Mouse (Mus musculus): ENCODE results near the gene Ginm1. TPM values are rescaled to one million over a fixed set of nuclear protein-coding genes. Genes with fewer than 3 reads are reported as not detected.

Ginm1 gene
- polyA plus RNA-seq, 1 experiment from 2014 or later: 48.1 TPM

DNA sequence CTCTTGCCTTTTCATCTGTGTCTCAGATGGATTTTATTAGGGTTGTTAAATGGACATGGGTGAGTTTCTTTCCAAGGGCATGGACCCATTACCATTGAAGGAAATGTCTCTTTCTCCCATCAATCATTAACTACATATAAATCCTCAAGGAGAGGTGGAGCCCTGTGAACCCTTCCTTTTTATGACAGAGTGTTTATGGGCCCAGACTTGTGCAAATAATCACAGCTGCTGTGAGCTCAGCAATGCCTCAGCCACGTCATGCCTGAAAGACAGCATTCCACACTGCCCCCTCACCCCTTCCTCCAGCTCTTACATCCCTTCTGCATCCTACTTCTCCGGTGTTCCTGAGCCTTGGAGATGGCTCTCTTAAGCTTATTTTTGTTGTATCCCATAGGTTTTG lies 5.3 kb downstream of the Ginm1 start:
- Histone ChIP-seq H3K9me3 (ENCODE audit: control insufficient read depth, low read length) (no peaks in the 10 kb centered on the region), H3K36me3 (ENCODE audit: control insufficient read depth, insufficient read depth, low read length) (peaks cover 9% of the 10 kb centered on the region), H3K27ac (replicated peaks; ENCODE audit: low read depth, low read length) (no peak overlapping the region), H3K27me3 (ENCODE audit: control insufficient read depth, insufficient read depth, low read length) (no peaks in the 10 kb centered on the region), H3K9ac (replicated peaks; ENCODE audit: low read length) (no peak overlapping the region), H3K4me3 (replicated peaks; ENCODE audit: low read depth, low read length) (no peak overlapping the region), H3K4me2 (ENCODE audit: low read length) (no peak overlapping the region), H3K4me1 (ENCODE audit: control insufficient read depth, insufficient read depth, low read length) (no peaks in the 10 kb centered on the region)
- ATAC-seq (ENCODE audit: low FRiP score, low TSS enrichment): no peak
- 51% methylated on average over 2 of the region's 2 CpGs for WGBS
- DNase-seq: no peak

DNA sequence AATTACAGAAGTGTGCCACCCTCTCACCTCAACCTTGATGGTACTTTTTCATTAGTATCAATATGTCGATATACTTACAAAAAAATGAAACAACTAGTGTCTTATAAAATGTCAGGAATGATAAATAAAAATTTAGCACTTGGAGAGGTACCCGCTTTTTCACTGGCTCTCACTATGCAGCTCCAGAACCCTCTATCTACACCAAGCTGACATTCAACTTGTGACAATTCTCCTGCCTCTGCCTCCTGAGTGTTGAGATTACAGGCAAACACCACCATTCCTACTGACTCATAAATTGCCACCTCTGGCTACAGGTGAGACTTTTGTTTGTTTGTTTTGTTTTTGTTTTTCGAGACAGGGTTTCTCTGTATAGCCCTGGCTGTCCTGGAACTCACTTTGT lies 11.4 kb downstream of the Ginm1 start:
- DNase-seq: no peak
- Histone ChIP-seq H3K27ac (replicated peaks; ENCODE audit: low read depth, low read length) (no peak overlapping the region), H3K4me3 (replicated peaks; ENCODE audit: low read depth, low read length) (peak overlapping the region; percentile 82), H3K9ac (replicated peaks; ENCODE audit: low read length) (peak overlapping the region; percentile 81; the same call in 1 of the 2 replicates), H3K36me3 (ENCODE audit: control insufficient read depth, insufficient read depth, low read length) (peaks cover 10% of the 10 kb centered on the region; the same call in 1 of the 2 replicates), H3K4me2 (ENCODE audit: low read length) (peak overlapping the region; percentile 69), H3K4me1 (ENCODE audit: control insufficient read depth, insufficient read depth, low read length) (no peaks in the 10 kb centered on the region), H3K27me3 (ENCODE audit: control insufficient read depth, insufficient read depth, low read length) (no peaks in the 10 kb centered on the region), H3K9me3 (ENCODE audit: control insufficient read depth, low read length) (no peaks in the 10 kb centered on the region)
- 56% methylated on average over 3 of the region's 3 CpGs for WGBS
- peak; percentile 15; the same call in 1 of the 2 replicates for ATAC-seq (ENCODE audit: low FRiP score, low TSS enrichment)

DNA sequence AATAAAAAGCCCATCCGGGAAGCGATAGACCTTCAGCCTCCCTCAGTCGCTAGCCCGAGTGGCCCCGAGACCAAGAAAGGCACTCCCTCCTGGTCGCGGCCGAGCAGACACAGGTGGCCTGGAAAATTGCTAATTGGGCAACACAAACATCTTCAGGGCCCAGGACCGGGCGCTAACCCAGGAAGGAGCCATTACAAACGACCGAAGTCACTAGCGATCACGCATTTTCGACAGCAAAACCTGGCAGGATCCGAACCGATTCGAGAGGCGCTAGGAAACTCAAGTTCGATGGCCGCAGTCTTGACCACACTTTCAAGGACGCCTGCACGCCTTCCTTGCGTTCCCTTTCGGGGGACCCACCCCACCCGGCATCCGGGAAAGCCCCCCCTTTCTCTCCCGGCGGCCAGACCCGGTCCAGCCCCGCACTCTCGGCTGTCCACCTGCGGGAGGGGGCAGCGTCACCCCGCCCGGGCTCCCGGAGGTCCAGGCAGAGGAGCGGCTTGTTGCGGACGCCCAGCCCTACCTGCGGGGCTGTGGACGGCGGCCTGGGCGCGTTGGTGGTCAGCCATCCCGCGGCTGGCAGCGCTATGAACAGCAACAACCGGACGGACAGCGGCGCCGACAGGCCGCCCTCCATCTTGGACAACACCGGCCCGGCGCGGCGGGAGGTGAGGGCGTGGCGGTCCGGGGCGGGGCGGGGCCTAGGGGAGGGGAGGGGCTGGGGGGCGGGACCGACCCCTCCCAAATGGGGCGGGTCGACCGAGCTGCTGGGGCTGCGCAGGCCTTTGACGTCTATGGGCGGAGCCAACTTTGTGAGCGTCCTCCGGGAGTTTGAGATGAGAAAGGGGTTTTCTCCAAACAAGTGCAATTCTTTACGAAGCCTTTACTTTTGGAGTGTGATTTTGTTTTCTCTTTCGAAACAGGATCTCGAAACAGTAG lies 12.1 kb downstream of the Ginm1 start:
- DNase-seq (peak; percentile 93), ATAC-seq (ENCODE audit: low FRiP score, low TSS enrichment) (peak; percentile 94)
- no peaks in the 10 kb centered on the region for H3K9me3 ChIP-seq (ENCODE audit: control insufficient read depth, low read length)
- under 1% methylated on average over 74 of the region's 77 CpGs for WGBS
- peak overlapping the region; percentile 81 for H3K9ac ChIP-seq (replicated peaks; ENCODE audit: low read length)
- peak overlapping the region; percentile 63 for H3K27ac ChIP-seq (replicated peaks; ENCODE audit: low read depth, low read length)
- H3K27me3 ChIP-seq (ENCODE audit: control insufficient read depth, insufficient read depth, low read length): no peaks in the 10 kb centered on the region
- H3K4me3 ChIP-seq (replicated peaks; ENCODE audit: low read depth, low read length): peak overlapping the region; percentile 82
- peak overlapping the region; percentile 69 for H3K4me2 ChIP-seq (ENCODE audit: low read length)
- H3K36me3 ChIP-seq (ENCODE audit: control insufficient read depth, insufficient read depth, low read length): peaks cover 14% of the 10 kb centered on the region; the same call in 1 of the 2 replicates
- no peaks in the 10 kb centered on the region for H3K4me1 ChIP-seq (ENCODE audit: control insufficient read depth, insufficient read depth, low read length)

DNA sequence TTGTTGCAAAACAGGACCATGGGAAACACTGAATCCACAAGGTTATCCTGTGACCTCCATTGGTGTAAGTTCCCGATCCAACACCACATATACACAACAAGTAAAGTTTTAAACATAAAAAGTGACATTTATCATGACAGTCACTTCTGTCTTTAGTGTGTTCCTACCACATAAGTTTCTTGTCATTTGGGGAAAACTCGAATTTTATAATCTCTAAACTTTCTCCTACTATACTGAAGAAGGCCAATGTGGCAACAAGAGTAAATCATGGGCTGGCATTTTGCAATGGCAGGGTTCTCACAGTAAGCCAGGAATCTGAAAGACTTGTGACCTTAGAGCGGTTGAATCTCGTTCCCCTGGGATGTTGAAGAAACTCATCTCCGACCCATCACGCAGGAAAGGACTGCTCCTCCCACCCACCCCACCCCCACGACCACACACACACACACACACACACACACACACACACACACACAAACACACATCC lies 12.8 kb downstream of the Ginm1 start:
- peaks cover 21% of the 10 kb centered on the region for H3K36me3 ChIP-seq (ENCODE audit: control insufficient read depth, insufficient read depth, low read length)
- H3K9ac ChIP-seq (replicated peaks; ENCODE audit: low read length): peak overlapping the region; percentile 81
- WGBS: 20% methylated on average over 7 of the region's 7 CpGs
- peak overlapping the region; percentile 82 for H3K4me3 ChIP-seq (replicated peaks; ENCODE audit: low read depth, low read length)
- no peak overlapping the region for H3K27ac ChIP-seq (replicated peaks; ENCODE audit: low read depth, low read length)
- no peaks in the 10 kb centered on the region for H3K9me3 ChIP-seq (ENCODE audit: control insufficient read depth, low read length)
- no peaks in the 10 kb centered on the region for H3K27me3 ChIP-seq (ENCODE audit: control insufficient read depth, insufficient read depth, low read length)
- ATAC-seq (ENCODE audit: low FRiP score, low TSS enrichment): no peak
- H3K4me1 ChIP-seq (ENCODE audit: control insufficient read depth, insufficient read depth, low read length): no peaks in the 10 kb centered on the region
- DNase-seq: no peak
- H3K4me2 ChIP-seq (ENCODE audit: low read length): peak overlapping the region; percentile 69

DNA sequence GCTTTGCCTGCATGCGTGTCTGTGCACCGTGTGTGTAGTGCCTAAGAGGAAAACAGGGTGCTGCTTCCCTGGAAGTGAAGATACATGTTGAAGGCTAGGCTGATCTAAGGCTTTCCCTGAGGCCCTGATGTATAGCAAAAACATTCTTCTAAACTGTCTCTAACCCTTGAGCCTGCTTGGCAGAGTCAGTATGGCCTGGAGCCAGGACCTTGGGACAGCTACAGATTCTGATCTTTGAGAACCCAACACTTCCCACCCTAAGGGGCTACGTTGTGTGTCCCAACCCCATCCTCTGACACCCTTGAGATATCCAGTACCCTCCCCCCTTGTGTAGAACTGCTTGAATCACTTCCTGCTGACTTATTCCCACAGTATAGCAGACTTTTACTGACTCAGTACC lies 14.3 kb downstream of the Ginm1 start:
- no peak overlapping the region for H3K9ac ChIP-seq (replicated peaks; ENCODE audit: low read length)
- H3K36me3 ChIP-seq (ENCODE audit: control insufficient read depth, insufficient read depth, low read length): peaks cover 32% of the 10 kb centered on the region
- DNase-seq (no peak), ATAC-seq (ENCODE audit: low FRiP score, low TSS enrichment) (no peak)
- no peaks in the 10 kb centered on the region for H3K4me1 ChIP-seq (ENCODE audit: control insufficient read depth, insufficient read depth, low read length)
- no peaks in the 10 kb centered on the region for H3K9me3 ChIP-seq (ENCODE audit: control insufficient read depth, low read length)
- no peak overlapping the region for H3K4me2 ChIP-seq (ENCODE audit: low read length)
- no peak overlapping the region for H3K27ac ChIP-seq (replicated peaks; ENCODE audit: low read depth, low read length)
- WGBS: 96% methylated on average over 3 of the region's 3 CpGs
- no peaks in the 10 kb centered on the region for H3K27me3 ChIP-seq (ENCODE audit: control insufficient read depth, insufficient read depth, low read length)
- no peak overlapping the region for H3K4me3 ChIP-seq (replicated peaks; ENCODE audit: low read depth, low read length)

DNA sequence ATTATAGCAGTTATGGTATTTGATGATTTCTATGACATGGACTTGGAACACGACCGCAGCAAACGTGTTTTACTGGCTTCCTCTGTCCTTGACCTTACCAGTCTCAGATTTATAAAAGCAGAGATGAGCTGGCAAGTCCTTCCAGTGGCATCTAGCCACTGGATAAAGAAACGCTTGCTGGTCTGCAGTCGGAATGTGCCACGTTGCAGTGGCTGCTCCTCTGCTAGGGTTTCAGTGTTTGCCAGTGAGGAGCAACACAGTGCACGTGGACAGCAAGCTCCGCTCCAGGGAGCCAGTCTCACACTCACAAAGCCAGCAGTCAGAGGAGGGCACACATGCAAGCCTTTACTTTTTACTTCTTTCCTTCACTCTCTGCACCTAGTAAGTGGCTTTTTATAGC lies 17.2 kb downstream of the Ginm1 start:
- H3K36me3 ChIP-seq (ENCODE audit: control insufficient read depth, insufficient read depth, low read length): peaks cover 60% of the 10 kb centered on the region
- 95% methylated on average over 8 of the region's 8 CpGs for WGBS
- no peak for ATAC-seq (ENCODE audit: low FRiP score, low TSS enrichment)

DNA sequence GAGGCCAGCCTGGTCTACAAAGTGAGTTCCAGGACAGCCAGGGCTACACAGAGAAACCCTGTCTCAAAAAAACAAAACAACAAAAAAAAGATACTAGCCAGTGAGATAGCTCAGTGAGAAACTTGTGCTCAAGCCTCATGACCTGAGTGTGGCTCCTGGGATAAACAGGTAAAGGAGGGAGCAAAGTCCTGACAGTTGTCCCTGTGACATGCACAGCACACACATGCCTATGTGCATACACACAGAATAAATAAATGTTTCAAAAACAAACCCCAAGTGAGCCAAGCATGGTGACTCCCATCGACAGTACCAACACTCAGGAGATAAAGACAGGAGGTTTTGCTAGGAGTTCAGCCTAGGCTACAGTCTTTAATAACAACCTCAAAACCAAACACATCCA lies 19.9 kb downstream of the Ginm1 start:
- 92% methylated on average over 1 of the region's 1 CpGs for WGBS

More for the DNA sequence above, 17.2 kb downstream of the Ginm1 start:
- no peak overlapping the region for H3K4me2 ChIP-seq (ENCODE audit: low read length)
- no peaks in the 10 kb centered on the region for H3K4me1 ChIP-seq (ENCODE audit: control insufficient read depth, insufficient read depth, low read length)
- H3K9ac ChIP-seq (replicated peaks; ENCODE audit: low read length): no peak overlapping the region
- no peaks in the 10 kb centered on the region for H3K27me3 ChIP-seq (ENCODE audit: control insufficient read depth, insufficient read depth, low read length)
- DNase-seq: no peak
- H3K9me3 ChIP-seq (ENCODE audit: control insufficient read depth, low read length): no peaks in the 10 kb centered on the region
- no peak overlapping the region for H3K27ac ChIP-seq (replicated peaks; ENCODE audit: low read depth, low read length)
- no peak overlapping the region for H3K4me3 ChIP-seq (replicated peaks; ENCODE audit: low read depth, low read length)

DNA sequence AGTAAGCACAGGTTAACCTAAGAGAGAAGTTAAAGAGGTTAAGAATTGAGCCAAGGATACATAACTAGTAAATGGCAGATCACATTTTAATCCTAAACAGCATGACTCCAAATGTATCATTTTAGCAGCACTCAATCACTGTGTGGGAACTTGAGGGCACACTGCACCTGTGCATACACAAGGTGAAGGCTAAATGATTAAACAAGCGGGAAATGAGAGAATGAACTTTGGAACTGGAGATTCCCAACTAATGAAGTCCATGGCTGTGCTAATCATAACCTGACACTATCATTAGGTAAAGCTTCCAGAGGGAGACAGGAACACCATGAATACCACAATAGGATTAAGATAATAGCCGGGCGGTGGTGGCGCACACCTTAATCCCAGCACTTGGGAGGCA lies 20.3 kb downstream of the Ginm1 start:
- ATAC-seq (ENCODE audit: low FRiP score, low TSS enrichment) (no peak), DNase-seq (no peak)
- no peak overlapping the region for H3K27ac ChIP-seq (replicated peaks; ENCODE audit: low read depth, low read length)
- WGBS: 98% methylated on average over 4 of the region's 4 CpGs
- H3K4me3 ChIP-seq (replicated peaks; ENCODE audit: low read depth, low read length): no peak overlapping the region
- peaks cover 84% of the 10 kb centered on the region for H3K36me3 ChIP-seq (ENCODE audit: control insufficient read depth, insufficient read depth, low read length)
- H3K9ac ChIP-seq (replicated peaks; ENCODE audit: low read length): no peak overlapping the region
- H3K9me3 ChIP-seq (ENCODE audit: control insufficient read depth, low read length): no peaks in the 10 kb centered on the region
- H3K4me1 ChIP-seq (ENCODE audit: control insufficient read depth, insufficient read depth, low read length): no peaks in the 10 kb centered on the region
- no peak overlapping the region for H3K4me2 ChIP-seq (ENCODE audit: low read length)
- H3K27me3 ChIP-seq (ENCODE audit: control insufficient read depth, insufficient read depth, low read length): no peaks in the 10 kb centered on the region

More for the DNA sequence above, 19.9 kb downstream of the Ginm1 start:
- DNase-seq (no peak), ATAC-seq (ENCODE audit: low FRiP score, low TSS enrichment) (no peak)
- Histone ChIP-seq H3K9me3 (ENCODE audit: control insufficient read depth, low read length) (no peaks in the 10 kb centered on the region), H3K36me3 (ENCODE audit: control insufficient read depth, insufficient read depth, low read length) (peaks cover 81% of the 10 kb centered on the region), H3K4me2 (ENCODE audit: low read length) (no peak overlapping the region), H3K9ac (replicated peaks; ENCODE audit: low read length) (no peak overlapping the region), H3K27ac (replicated peaks; ENCODE audit: low read depth, low read length) (no peak overlapping the region), H3K27me3 (ENCODE audit: control insufficient read depth, insufficient read depth, low read length) (no peaks in the 10 kb centered on the region), H3K4me1 (ENCODE audit: control insufficient read depth, insufficient read depth, low read length) (no peaks in the 10 kb centered on the region), H3K4me3 (replicated peaks; ENCODE audit: low read depth, low read length) (no peak overlapping the region)

DNA sequence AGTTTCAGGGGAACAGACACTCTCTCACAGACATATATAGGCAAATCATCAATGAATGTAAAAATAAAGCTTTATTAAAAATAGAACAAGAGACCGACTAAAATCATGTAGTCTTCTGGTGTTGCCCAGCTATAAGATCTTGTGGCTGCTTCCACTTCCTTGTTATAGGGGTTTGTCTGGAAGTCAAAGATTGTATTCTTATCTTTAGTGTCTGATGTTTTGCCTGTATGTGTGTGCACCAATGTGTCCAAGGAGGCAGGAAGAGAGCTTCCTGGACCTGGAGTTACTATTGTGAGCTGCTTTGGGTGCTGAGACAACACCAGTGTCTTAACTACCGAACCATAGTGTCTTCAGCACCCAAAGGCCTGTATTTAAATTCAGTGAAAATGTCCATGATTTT lies 35.1 kb downstream of the Ginm1 start:
- DNase-seq: no peak

More for the DNA sequence above, 35.1 kb downstream of the Ginm1 start:
- no peaks in the 10 kb centered on the region for H3K27me3 ChIP-seq (ENCODE audit: control insufficient read depth, insufficient read depth, low read length)
- no peak overlapping the region for H3K9ac ChIP-seq (replicated peaks; ENCODE audit: low read length)
- ATAC-seq (ENCODE audit: low FRiP score, low TSS enrichment): no peak
- H3K9me3 ChIP-seq (ENCODE audit: control insufficient read depth, low read length): no peaks in the 10 kb centered on the region
- no peak overlapping the region for H3K4me2 ChIP-seq (ENCODE audit: low read length)
- no peak overlapping the region for H3K27ac ChIP-seq (replicated peaks; ENCODE audit: low read depth, low read length)
- no peak overlapping the region for H3K4me3 ChIP-seq (replicated peaks; ENCODE audit: low read depth, low read length)
- 96% methylated on average over 2 of the region's 2 CpGs for WGBS
- peaks cover 80% of the 10 kb centered on the region for H3K36me3 ChIP-seq (ENCODE audit: control insufficient read depth, insufficient read depth, low read length)
- H3K4me1 ChIP-seq (ENCODE audit: control insufficient read depth, insufficient read depth, low read length): no peaks in the 10 kb centered on the region
